Mouse (Mus musculus): ENCODE measurements around the gene Ptpdc1. TPM values are rescaled to one million over a fixed set of nuclear protein-coding genes. Genes with fewer than 3 reads are reported as not detected.

Gene Ptpdc1
- polyA plus RNA-seq (2012; ENCODE audit: insufficient read depth, insufficient read length, missing spikeins): 2.3 and 2.9 TPM in 2 replicates

GRCm38 (mm10) chr13:48625433-48626184 lies at the start of gene Ptpdc1:
Gene Ptpdc1 (minus strand): TSS chr13:48625664.
- TF ChIP-seq CTCF (IDR thresholded peaks at IDR 0.05; ENCODE audit: low read depth, low read length) (no peak), POLR2A (IDR thresholded peaks at IDR 0.05; ENCODE audit: borderline replicate concordance, low read depth, low read length) (no peak)
- H3K27ac ChIP-seq (ENCODE audit: insufficient read depth, low read depth, low read length): peak within 1 kb of the TSS; percentile 50

GRCm38 (mm10) chr13:48674609-48675008 lies 49.1 kb upstream of the Ptpdc1 start:
- H3K27ac ChIP-seq (ENCODE audit: insufficient read depth, low read depth, low read length): no peak overlapping the region
- H3K4me3 ChIP-seq (ENCODE audit: insufficient read depth, low read length): no peak overlapping the region
- H3K4me1 ChIP-seq (ENCODE audit: control insufficient read depth, insufficient read depth, low read length): no peaks in the 10 kb centered on the region
- TF ChIP-seq CTCF (IDR thresholded peaks at IDR 0.05; ENCODE audit: low read depth, low read length) (no peak), POLR2A (IDR thresholded peaks at IDR 0.05; ENCODE audit: borderline replicate concordance, low read depth, low read length) (no peak)

More at GRCm38 (mm10) chr13:48625433-48626184, at the start of gene Ptpdc1:
- H3K4me1 ChIP-seq (ENCODE audit: control insufficient read depth, insufficient read depth, low read length): no peaks in the 10 kb centered on the region
- H3K4me3 ChIP-seq (ENCODE audit: insufficient read depth, low read length): peak within 1 kb of the TSS; percentile 81

- no peak overlapping the region for H3K4me3 ChIP-seq (ENCODE audit: insufficient read depth, low read length)
- H3K27ac ChIP-seq (ENCODE audit: insufficient read depth, low read depth, low read length): no peak overlapping the region
- TF ChIP-seq CTCF (IDR thresholded peaks at IDR 0.05; ENCODE audit: low read depth, low read length) (no peak), POLR2A (IDR thresholded peaks at IDR 0.05; ENCODE audit: borderline replicate concordance, low read depth, low read length) (no peak)
- no peaks in the 10 kb centered on the region; the same call in 1 of the 2 replicates for H3K4me1 ChIP-seq (ENCODE audit: control insufficient read depth, insufficient read depth, low read length)
Observed at GRCm38 (mm10) chr13:48672312-48672840, 46.9 kb upstream of the Ptpdc1 start.

- TF ChIP-seq POLR2A (IDR thresholded peaks at IDR 0.05; ENCODE audit: borderline replicate concordance, low read depth, low read length) (no peak), CTCF (IDR thresholded peaks at IDR 0.05; ENCODE audit: low read depth, low read length) (no peak)
- H3K4me1 ChIP-seq (ENCODE audit: control insufficient read depth, insufficient read depth, low read length): no peaks in the 10 kb centered on the region; the same call in 1 of the 2 replicates
- peak overlapping the region; percentile 16 for H3K4me3 ChIP-seq (ENCODE audit: insufficient read depth, low read length)
- H3K27ac ChIP-seq (ENCODE audit: insufficient read depth, low read depth, low read length): no peak overlapping the region
Observed at GRCm38 (mm10) chr13:48668976-48669534, 43.6 kb upstream of the Ptpdc1 start.

- TF ChIP-seq POLR2A (IDR thresholded peaks at IDR 0.05; ENCODE audit: borderline replicate concordance, low read depth, low read length): no peak
- TF ChIP-seq CTCF (IDR thresholded peaks at IDR 0.05; ENCODE audit: low read depth, low read length): no peak
- Histone ChIP-seq H3K4me1 (ENCODE audit: control insufficient read depth, insufficient read depth, low read length) (no peaks in the 10 kb centered on the region; the same call in 1 of the 2 replicates), H3K4me3 (ENCODE audit: insufficient read depth, low read length) (peak overlapping the region; percentile 16; the same call in 1 of the 2 replicates), H3K27ac (ENCODE audit: insufficient read depth, low read depth, low read length) (no peak overlapping the region)
Observed at GRCm38 (mm10) chr13:48668091-48668975, 42.9 kb upstream of the Ptpdc1 start.

- H3K4me1 ChIP-seq (ENCODE audit: control insufficient read depth, insufficient read depth, low read length): no peaks in the 10 kb centered on the region; the same call in 1 of the 2 replicates
- TF ChIP-seq POLR2A (IDR thresholded peaks at IDR 0.05; ENCODE audit: borderline replicate concordance, low read depth, low read length): no peak
- TF ChIP-seq CTCF (IDR thresholded peaks at IDR 0.05; ENCODE audit: low read depth, low read length): no peak
- no peak overlapping the region for H3K27ac ChIP-seq (ENCODE audit: insufficient read depth, low read depth, low read length)
- H3K4me3 ChIP-seq (ENCODE audit: insufficient read depth, low read length): no peak overlapping the region
Observed at GRCm38 (mm10) chr13:48667461-48667860, 42.0 kb upstream of the Ptpdc1 start.

GRCm38 (mm10) chr13:48665656-48666597 lies 40.5 kb upstream of the Ptpdc1 start:
- Histone ChIP-seq H3K4me1 (ENCODE audit: control insufficient read depth, insufficient read depth, low read length) (no peaks in the 10 kb centered on the region; the same call in 1 of the 2 replicates), H3K27ac (ENCODE audit: insufficient read depth, low read depth, low read length) (no peak overlapping the region), H3K4me3 (ENCODE audit: insufficient read depth, low read length) (no peak overlapping the region)
- TF ChIP-seq POLR2A (IDR thresholded peaks at IDR 0.05; ENCODE audit: borderline replicate concordance, low read depth, low read length) (no peak), CTCF (IDR thresholded peaks at IDR 0.05; ENCODE audit: low read depth, low read length) (no peak)

- H3K4me1 ChIP-seq (ENCODE audit: control insufficient read depth, insufficient read depth, low read length): no peaks in the 10 kb centered on the region; the same call in 1 of the 2 replicates
- no peak overlapping the region for H3K27ac ChIP-seq (ENCODE audit: insufficient read depth, low read depth, low read length)
- H3K4me3 ChIP-seq (ENCODE audit: insufficient read depth, low read length): no peak overlapping the region
- TF ChIP-seq POLR2A (IDR thresholded peaks at IDR 0.05; ENCODE audit: borderline replicate concordance, low read depth, low read length) (no peak), CTCF (IDR thresholded peaks at IDR 0.05; ENCODE audit: low read depth, low read length) (no peak)
Observed at GRCm38 (mm10) chr13:48664916-48665655, 39.6 kb upstream of the Ptpdc1 start.

All from bone marrow macrophage, adult 2 months (primary cell).